Mouse (Mus musculus) ES-E14 (cell line): ENCODE results near the gene Etfb. TPM values are rescaled to one million over a fixed set of nuclear protein-coding genes. Genes with fewer than 3 reads are reported as not detected.

Experiments
- DNase-seq: peaks from one replicate; pipeline ENCODE4 v3.0.0-alpha.2; 2013; ENCODE audit warnings: low read depth, low spot score
- H3K27ac ChIP-seq: 2 replicates; pipeline ENCODE4 v1.5.1; 2012; ENCODE audit warnings: low read depth, mild to moderate bottlenecking, low read length, moderate library complexity, mixed read lengths; ENCODE audit not compliant: poor library complexity, insufficient read depth, severe bottlenecking
- H3K36me3 ChIP-seq: 2 replicates; pipeline ENCODE4 v1.6.1; 2012; ENCODE audit warnings: mild to moderate bottlenecking, low read length, moderate library complexity, mixed read lengths; ENCODE audit not compliant: control insufficient read depth, poor library complexity, insufficient read depth, severe bottlenecking
- H3K4me1 ChIP-seq, 2 experiments: fragments of 150-350 bp in 1 of 2; sonication (generic) in 1 of 2; 2 replicates each; pipeline ENCODE4 v1.6.1; 2012; ENCODE audit warnings: low read length in 2 of 2, mild to moderate bottlenecking in 1 of 2, mixed read lengths in 1 of 2; ENCODE audit not compliant: control insufficient read depth in 2 of 2, insufficient read depth in 2 of 2, poor library complexity in 1 of 2
- H3K4me3 ChIP-seq, 2 experiments: fragments of 150-350 bp in 1 of 2; sonication (generic) in 1 of 2; 2 replicates each; pipeline ENCODE4 v1.5.1; 2012; ENCODE audit warnings: low read length in 2 of 2, low read depth in 1 of 2, mild to moderate bottlenecking in 1 of 2, mixed read lengths in 1 of 2; ENCODE audit not compliant: insufficient read depth in 1 of 2, poor library complexity in 1 of 2, severe bottlenecking in 1 of 2
- H3K9ac ChIP-seq: 2 replicates; pipeline ENCODE4 v1.6.1; 2012; ENCODE audit warnings: low read depth, mild to moderate bottlenecking, low read length, mixed read lengths; ENCODE audit not compliant: poor library complexity, insufficient read depth, severe bottlenecking
- H3K9me3 ChIP-seq: fragments of 150-350 bp; sonication (generic); 2 replicates; pipeline ENCODE4 v1.6.1; 2012; ENCODE audit warnings: low read depth, mild to moderate bottlenecking, low read length; ENCODE audit not compliant: control insufficient read depth, insufficient read depth
- CHD2 ChIP-seq: IDR thresholded peaks from 2 replicates; pipeline ENCODE4 v1.6.1; 2014; ENCODE audit warnings: mild to moderate bottlenecking, low read depth, low read length, inconsistent platforms
- HCFC1 ChIP-seq: IDR thresholded peaks from 2 replicates; pipeline ENCODE4 v1.6.1; 2012; ENCODE audit warnings: low read length, inconsistent platforms, borderline replicate concordance; ENCODE audit not compliant: insufficient read depth
- MAFK ChIP-seq: IDR thresholded peaks from 2 replicates; pipeline ENCODE4 v1.6.1; 2014; ENCODE audit warnings: mild to moderate bottlenecking, low read depth, low read length, inconsistent platforms; ENCODE audit not compliant: insufficient read depth
- ZC3H11A ChIP-seq: IDR thresholded peaks from 2 replicates; pipeline ENCODE4 v1.6.1; 2012; ENCODE audit warnings: low read depth, mild to moderate bottlenecking, inconsistent platforms, low read length, borderline replicate concordance
- ZNF384 ChIP-seq: IDR thresholded peaks from 2 replicates; pipeline ENCODE4 v1.6.1; 2012; ENCODE audit warnings: low read depth, low read length, inconsistent platforms
- in situ Hi-C, 2 experiments: fragments of 600-800 bp; cut with MboI; formaldehyde crosslinking; loops; one replicate each; pipeline ENCODE4 v1.15.1; 2025; ENCODE audit warnings: low sequenced_read_pairs in 2 of 2, inconsistent platforms in 1 of 2; ENCODE audit not compliant: unreplicated experiment in 2 of 2
- total RNA-seq: library from RNA; depleted of rRNA; stranded (reverse); fragments of 300-350 nt; gene quantifications from 2 replicates; pipeline ENCODE4 v1.2.3, GENCODE M21; 2012

The Etfb gene
- total RNA-seq, 1 experiment: 126 TPM

- H3K4me1 ChIP-seq: peaks cover 0 to 6% of the 10 kb centered on the region in 2 experiments
- H3K4me3 ChIP-seq: no peak overlapping the region
- no peak for DNase-seq
- no peak overlapping the region for H3K27ac ChIP-seq
- no peaks in the 10 kb centered on the region for H3K36me3 ChIP-seq
- no peak overlapping the region for H3K9ac ChIP-seq
- in situ Hi-C loops: no loop called here
- TF ChIP-seq ZNF384 (no peak), HCFC1 (no peak), MAFK (no peak), ZC3H11A (no peak), CHD2 (no peak)
- H3K9me3 ChIP-seq: no peaks in the 10 kb centered on the region
Observed at GRCm38 (mm10) chr7:43438611-43439010, 5.3 kb upstream of the Etfb start.

GRCm38 (mm10) chr7:43440482-43440881 lies 3.4 kb upstream of the Etfb start, which contains the start of gene Cldnd2:
TSS of gene Cldnd2 (plus strand) at chr7:43440782.
- Histone ChIP-seq H3K36me3 (no peaks in the 10 kb centered on the region), H3K9me3 (no peaks in the 10 kb centered on the region), H3K9ac (no peak within 1 kb of the TSS), H3K4me3 (no peak within 1 kb of the TSS), H3K27ac (no peak within 1 kb of the TSS), H3K4me1 (peaks cover 0 to 6% of the 10 kb centered on the region in 2 experiments; a peak in 2 of 4 replicates)
- TF ChIP-seq MAFK: no peak
- no peak for TF ChIP-seq ZNF384
- TF ChIP-seq HCFC1: no peak
- no peak for TF ChIP-seq ZC3H11A
- no peak for TF ChIP-seq CHD2
- in situ Hi-C loops: no loop called here
- no peak for DNase-seq

GRCm38 (mm10) chr7:43441071-43441470 lies 2.8 kb upstream of the Etfb start:
- Histone ChIP-seq H3K4me1 (peaks cover 0 to 6% of the 10 kb centered on the region in 2 experiments; a peak in 2 of 4 replicates), H3K9me3 (no peaks in the 10 kb centered on the region), H3K36me3 (no peaks in the 10 kb centered on the region), H3K9ac (no peak overlapping the region), H3K4me3 (no peak overlapping the region), H3K27ac (no peak overlapping the region)
- in situ Hi-C loops: no loop called here
- TF ChIP-seq ZNF384 (no peak), HCFC1 (no peak), ZC3H11A (no peak), MAFK (no peak), CHD2 (no peak)
- DNase-seq: no peak

GRCm38 (mm10) chr7:43442684-43443083 lies 1.2 kb upstream of the Etfb start:
- Histone ChIP-seq H3K27ac (no peak overlapping the region; the same call in 1 of the 2 replicates), H3K9me3 (no peaks in the 10 kb centered on the region), H3K9ac (peak overlapping the region; percentile 8; the same call in 1 of the 2 replicates), H3K4me3 (peak overlapping the region; percentile 67 to 85), H3K36me3 (no peaks in the 10 kb centered on the region), H3K4me1 (peaks cover 0 to 6% of the 10 kb centered on the region in 2 experiments; a peak in 2 of 4 replicates)
- in situ Hi-C loops: no loop called here
- DNase-seq: no peak
- TF ChIP-seq ZNF384 (no peak), ZC3H11A (no peak), MAFK (no peak), CHD2 (no peak), HCFC1 (no peak)
